Mouse (Mus musculus): Measurements from ENCODE around the gene Hnrnph3. TPM values are rescaled to one million over a fixed set of nuclear protein-coding genes. Genes with fewer than 3 reads are reported as not detected.

Hnrnph3 gene
- polyA plus RNA-seq, 1 experiment = 30.0 TPM

- Histone ChIP-seq H3K4me3 (ENCODE audit: insufficient read depth, low read depth, low read length) (no peak overlapping the region), H3K27ac (replicated peaks; ENCODE audit: low read depth, low read length) (no peak overlapping the region)
Observed at GRCm38 (mm10) chr10:63049106-63049505, 25.1 kb upstream of the Hnrnph3 start.

GRCm38 (mm10) chr10:63047751-63048150 is 23.7 kb upstream of the Hnrnph3 start:
- Histone ChIP-seq H3K27ac (replicated peaks; ENCODE audit: low read depth, low read length) (no peak overlapping the region), H3K4me3 (ENCODE audit: insufficient read depth, low read depth, low read length) (no peak overlapping the region), H3K4me1 (ENCODE audit: control insufficient read depth, insufficient read depth, insufficient read length, low read length) (peaks cover 5% of the 10 kb centered on the region; the same call in 1 of the 2 replicates)

More at GRCm38 (mm10) chr10:63049106-63049505, 25.1 kb upstream of the Hnrnph3 start:
- peaks cover 5% of the 10 kb centered on the region; the same call in 1 of the 2 replicates for H3K4me1 ChIP-seq (ENCODE audit: control insufficient read depth, insufficient read depth, insufficient read length, low read length)

GRCm38 (mm10) chr10:63043154-63043553 is 19.1 kb upstream of the Hnrnph3 start:
- H3K4me1 ChIP-seq (ENCODE audit: control insufficient read depth, insufficient read depth, insufficient read length, low read length) = no peaks in the 10 kb centered on the region
- H3K4me3 ChIP-seq (ENCODE audit: insufficient read depth, low read depth, low read length) = no peak overlapping the region
- H3K27ac ChIP-seq (replicated peaks; ENCODE audit: low read depth, low read length) = no peak overlapping the region

- Histone ChIP-seq H3K4me3 (ENCODE audit: insufficient read depth, low read depth, low read length) (no peak overlapping the region), H3K27ac (replicated peaks; ENCODE audit: low read depth, low read length) (no peak overlapping the region), H3K4me1 (ENCODE audit: control insufficient read depth, insufficient read depth, insufficient read length, low read length) (no peaks in the 10 kb centered on the region)
Observed at GRCm38 (mm10) chr10:63039867-63040628, 16.0 kb upstream of the Hnrnph3 start.

GRCm38 (mm10) chr10:63038571-63039320 is 14.7 kb upstream of the Hnrnph3 start:
- no peaks in the 10 kb centered on the region for H3K4me1 ChIP-seq (ENCODE audit: control insufficient read depth, insufficient read depth, insufficient read length, low read length)
- no peak overlapping the region for H3K27ac ChIP-seq (replicated peaks; ENCODE audit: low read depth, low read length)
- H3K4me3 ChIP-seq (ENCODE audit: insufficient read depth, low read depth, low read length) = no peak overlapping the region

GRCm38 (mm10) chr10:63032956-63033355 is 8.9 kb upstream of the Hnrnph3 start:
- Histone ChIP-seq H3K4me1 (ENCODE audit: control insufficient read depth, insufficient read depth, insufficient read length, low read length) (no peaks in the 10 kb centered on the region), H3K4me3 (ENCODE audit: insufficient read depth, low read depth, low read length) (no peak overlapping the region), H3K27ac (replicated peaks; ENCODE audit: low read depth, low read length) (no peak overlapping the region)

GRCm38 (mm10) chr10:63032267-63032666 is 8.2 kb upstream of the Hnrnph3 start:
- Histone ChIP-seq H3K4me3 (ENCODE audit: insufficient read depth, low read depth, low read length) (no peak overlapping the region), H3K27ac (replicated peaks; ENCODE audit: low read depth, low read length) (no peak overlapping the region), H3K4me1 (ENCODE audit: control insufficient read depth, insufficient read depth, insufficient read length, low read length) (no peaks in the 10 kb centered on the region)

GRCm38 (mm10) chr10:63028396-63028795 is 4.4 kb upstream of the Hnrnph3 start:
- Histone ChIP-seq H3K4me1 (ENCODE audit: control insufficient read depth, insufficient read depth, insufficient read length, low read length) (no peaks in the 10 kb centered on the region), H3K27ac (replicated peaks; ENCODE audit: low read depth, low read length) (no peak overlapping the region), H3K4me3 (ENCODE audit: insufficient read depth, low read depth, low read length) (no peak overlapping the region)

GRCm38 (mm10) chr10:63027376-63028161 is 3.6 kb upstream of the Hnrnph3 start:
- Histone ChIP-seq H3K4me3 (ENCODE audit: insufficient read depth, low read depth, low read length) (no peak overlapping the region), H3K4me1 (ENCODE audit: control insufficient read depth, insufficient read depth, insufficient read length, low read length) (no peaks in the 10 kb centered on the region), H3K27ac (replicated peaks; ENCODE audit: low read depth, low read length) (no peak overlapping the region)

- H3K4me3 ChIP-seq (ENCODE audit: insufficient read depth, low read depth, low read length) = no peak overlapping the region
- no peak overlapping the region for H3K27ac ChIP-seq (replicated peaks; ENCODE audit: low read depth, low read length)
- H3K4me1 ChIP-seq (ENCODE audit: control insufficient read depth, insufficient read depth, insufficient read length, low read length) = no peaks in the 10 kb centered on the region; the same call in 1 of the 2 replicates
Observed at GRCm38 (mm10) chr10:63026795-63027160, 2.8 kb upstream of the Hnrnph3 start.

- Histone ChIP-seq H3K4me1 (ENCODE audit: control insufficient read depth, insufficient read depth, insufficient read length, low read length) (peaks cover 1% of the 10 kb centered on the region), H3K4me3 (ENCODE audit: insufficient read depth, low read depth, low read length) (no peak overlapping the region), H3K27ac (replicated peaks; ENCODE audit: low read depth, low read length) (no peak overlapping the region)
Observed at GRCm38 (mm10) chr10:63026156-63026794, 2.3 kb upstream of the Hnrnph3 start.

- H3K4me3 ChIP-seq (ENCODE audit: insufficient read depth, low read depth, low read length) = no peak overlapping the region
- no peak overlapping the region for H3K27ac ChIP-seq (replicated peaks; ENCODE audit: low read depth, low read length)
Observed at GRCm38 (mm10) chr10:63025491-63026011, 1.5 kb upstream of the Hnrnph3 start.

GRCm38 (mm10) chr10:63025016-63025415 is 999 bp upstream of the Hnrnph3 start:
- Histone ChIP-seq H3K27ac (replicated peaks; ENCODE audit: low read depth, low read length) (no peak overlapping the region), H3K4me1 (ENCODE audit: control insufficient read depth, insufficient read depth, insufficient read length, low read length) (peaks cover 3% of the 10 kb centered on the region), H3K4me3 (ENCODE audit: insufficient read depth, low read depth, low read length) (peak overlapping the region; percentile 13; the same call in 1 of the 2 replicates)

More at GRCm38 (mm10) chr10:63025491-63026011, 1.5 kb upstream of the Hnrnph3 start:
- H3K4me1 ChIP-seq (ENCODE audit: control insufficient read depth, insufficient read depth, insufficient read length, low read length) = peaks cover 3% of the 10 kb centered on the region

- H3K27ac ChIP-seq (replicated peaks; ENCODE audit: low read depth, low read length) = peak overlapping the region; percentile 88
- H3K4me1 ChIP-seq (ENCODE audit: control insufficient read depth, insufficient read depth, insufficient read length, low read length) = peaks cover 3% of the 10 kb centered on the region
- H3K4me3 ChIP-seq (ENCODE audit: insufficient read depth, low read depth, low read length) = peak overlapping the region; percentile 72
Observed at GRCm38 (mm10) chr10:63024580-63024910, 528 bp upstream of the Hnrnph3 start.
